Mouse (Mus musculus): ENCODE data around the gene Cln6. TPM values are rescaled to one million over a fixed set of nuclear protein-coding genes. Genes with fewer than 3 reads are reported as not detected.
"Not testable (repeated sequence)": the region's sequence is repeated elsewhere in the genome, so short reads cannot be mapped to it uniquely, and the experiment has no call there.

Gene Cln6
- polyA plus RNA-seq, 1 experiment: 45.3 TPM

- no peak for DNase-seq (ENCODE audit: low read depth)
These were observed 9.9 kb upstream of the Cln6 start for GRCm38 (mm10) chr9:62828662-62829086.

- no peak for DNase-seq (ENCODE audit: low read depth)
These were observed 8.7 kb upstream of the Cln6 start for GRCm38 (mm10) chr9:62829877-62830276.

- DNase-seq (ENCODE audit: low read depth): no peak
These were observed 3.7 kb upstream of the Cln6 start for GRCm38 (mm10) chr9:62834906-62835305.

- no peak for DNase-seq (ENCODE audit: low read depth)
These were observed 2.7 kb upstream of the Cln6 start for GRCm38 (mm10) chr9:62835705-62836446.

- no peak for DNase-seq (ENCODE audit: low read depth)
These were observed 974 bp upstream of the Cln6 start for GRCm38 (mm10) chr9:62837611-62838010.

GRCm38 (mm10) chr9:62838146-62838505, 459 bp upstream of the Cln6 start:
- DNase-seq (ENCODE audit: low read depth): no peak

GRCm38 (mm10) chr9:62839172-62839770, 686 bp downstream of the Cln6 start:
- no peak for DNase-seq (ENCODE audit: low read depth)

- no peak for DNase-seq (ENCODE audit: low read depth)
These were observed 4.9 kb downstream of the Cln6 start for GRCm38 (mm10) chr9:62843356-62844024.

GRCm38 (mm10) chr9:62844461-62844860, 5.9 kb downstream of the Cln6 start:
- no peak for DNase-seq (ENCODE audit: low read depth)

GRCm38 (mm10) chr9:62847694-62848093, 9.1 kb downstream of the Cln6 start:
- DNase-seq (ENCODE audit: low read depth): no peak

GRCm38 (mm10) chr9:62848641-62849040, 10.1 kb downstream of the Cln6 start:
- no peak for DNase-seq (ENCODE audit: low read depth)

GRCm38 (mm10) chr9:62851571-62851970, 13.0 kb downstream of the Cln6 start:
- DNase-seq (ENCODE audit: low read depth): no peak

GRCm38 (mm10) chr9:62854483-62854882, 15.9 kb downstream of the Cln6 start:
- DNase-seq (ENCODE audit: low read depth): no peak

- DNase-seq (ENCODE audit: low read depth): no peak
These were observed 18.6 kb downstream of the Cln6 start for GRCm38 (mm10) chr9:62857216-62857615.

GRCm38 (mm10) chr9:62857719-62858261, 19.2 kb downstream of the Cln6 start, which contains the start of gene Calml4:
Gene Calml4 (plus strand): TSS chr9:62858080.
- DNase-seq (ENCODE audit: low read depth): no peak

GRCm38 (mm10) chr9:62858266-62859019, 19.9 kb downstream of the Cln6 start:
- DNase-seq (ENCODE audit: low read depth): no peak

- DNase-seq (ENCODE audit: low read depth): not testable (repeated sequence)
These were observed 21.5 kb downstream of the Cln6 start for GRCm38 (mm10) chr9:62860102-62860501.

- DNase-seq (ENCODE audit: low read depth): no peak
These were observed 22.3 kb downstream of the Cln6 start for GRCm38 (mm10) chr9:62860866-62861265.

- not testable (repeated sequence) for DNase-seq (ENCODE audit: low read depth)
These were observed 30.7 kb downstream of the Cln6 start for GRCm38 (mm10) chr9:62869236-62869635.

GRCm38 (mm10) chr9:62870728-62871127, 32.1 kb downstream of the Cln6 start:
- no peak for DNase-seq (ENCODE audit: low read depth)

GRCm38 (mm10) chr9:62876966-62877616, 38.5 kb downstream of the Cln6 start:
- DNase-seq (ENCODE audit: low read depth): no peak
